Mouse (Mus musculus): ENCODE results near the gene Tex26. TPM values are rescaled to one million over a fixed set of nuclear protein-coding genes. Genes with fewer than 3 reads are reported as not detected.

Tex26 gene
- polyA plus RNA-seq (2014; fragmentation: Illumina TruSeq; extraction: RNeasy Lipid Tissue Mini Kit (QIAGEN cat#74804); ENCODE audit: low read depth, low replicate concordance), result 108 TPM

GRCm38 (mm10) chr5:149439531-149440179 is at the start of gene Tex26:
Gene Tex26, plus strand, starts transcription at chr5:149439660.

DNA sequence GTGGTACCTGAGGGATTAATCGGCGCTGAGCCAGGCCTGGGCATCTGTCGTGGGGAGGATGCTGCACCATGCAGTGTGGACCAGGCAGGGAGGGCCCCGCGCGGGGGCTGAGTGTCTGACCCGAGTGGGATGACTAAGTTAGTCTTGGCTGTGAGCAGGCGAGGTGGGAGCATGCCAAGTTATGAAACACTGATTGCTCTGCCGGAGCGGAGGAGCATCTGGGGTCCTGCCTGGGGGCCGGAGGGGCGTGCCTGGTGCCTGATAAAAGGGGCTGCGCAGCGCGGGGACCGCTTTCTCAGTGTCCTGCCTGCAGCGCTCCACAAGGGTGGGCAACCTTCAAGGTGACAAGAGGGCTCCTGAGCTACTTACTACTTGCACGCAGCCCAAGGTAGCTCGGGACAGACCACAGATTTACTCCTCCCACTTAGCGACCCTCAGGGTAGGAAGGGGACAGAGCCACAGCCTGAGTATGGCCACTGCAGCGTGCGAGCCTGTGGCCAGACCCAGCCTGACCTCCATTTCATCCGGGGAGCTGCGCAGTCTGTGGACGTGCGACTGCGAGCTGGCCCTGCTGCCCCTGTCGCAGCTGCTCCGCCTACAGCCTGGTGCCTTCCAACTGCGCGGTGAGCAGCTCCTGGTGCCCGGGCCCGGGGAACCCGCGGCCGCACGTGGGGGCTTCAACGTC is 27.8 kb upstream of the Tex26 start, which contains the start of gene Medag:
Gene Medag, plus strand, starts transcription at position 241 of the 685 bp plus-strand sequence.

Other genes starting within 250 kb of the Tex26 start
- gene Alox5ap, start 174.9 kb upstream of the Tex26 start, polyA plus RNA-seq (2014; fragmentation: Illumina TruSeq; extraction: RNeasy Lipid Tissue Mini Kit (QIAGEN cat#74804); ENCODE audit: low read depth, low replicate concordance), result 0.98 TPM
- gene Medag, start 27.9 kb upstream of the Tex26 start, polyA plus RNA-seq (2014; fragmentation: Illumina TruSeq; extraction: RNeasy Lipid Tissue Mini Kit (QIAGEN cat#74804); ENCODE audit: low read depth, low replicate concordance), result 1.0 TPM
- gene Wdr95, start 89.0 kb downstream of the Tex26 start, polyA plus RNA-seq (2014; fragmentation: Illumina TruSeq; extraction: RNeasy Lipid Tissue Mini Kit (QIAGEN cat#74804); ENCODE audit: low read depth, low replicate concordance), result 9.4 TPM
- 129 TPM for gene Hsph1, start 196.7 kb downstream of the Tex26 start, polyA plus RNA-seq (2014; fragmentation: Illumina TruSeq; extraction: RNeasy Lipid Tissue Mini Kit (QIAGEN cat#74804); ENCODE audit: low read depth, low replicate concordance)
- 1.8 TPM for gene B3glct, start 238.6 kb downstream of the Tex26 start, polyA plus RNA-seq (2014; fragmentation: Illumina TruSeq; extraction: RNeasy Lipid Tissue Mini Kit (QIAGEN cat#74804); ENCODE audit: low read depth, low replicate concordance)

All from testis, adult 10 weeks (tissue).